Mouse (Mus musculus): Measurements from ENCODE around the gene Olfr49.

- TF ChIP-seq CTCF (IDR thresholded peaks at IDR 0.05; ENCODE audit: extremely low read depth, insufficient read depth, low read length): no peak
- TF ChIP-seq POLR2A (IDR thresholded peaks at IDR 0.05; ENCODE audit: extremely low read depth, insufficient read depth, low read length): no peak
These were observed 35.4 kb downstream of the Olfr49 start for GRCm38 (mm10) chr14:54249326-54249725.
